Mouse (Mus musculus) left cerebral cortex, adult 2 months (tissue): ENCODE results near the gene Mgarp. TPM values are rescaled to one million over a fixed set of nuclear protein-coding genes. Genes with fewer than 3 reads are reported as not detected.
"Not testable (repeated sequence)": the region's sequence is repeated elsewhere in the genome, so short reads cannot be mapped to it uniquely, and the experiment has no call there.

Source experiments
- DNase-seq, 2 experiments: peaks; one replicate each; pipeline ENCODE4 v3.0.0; 2021 to 2022; ENCODE audit warnings: low spot score in 2 of 2, mixed read lengths in 1 of 2; ENCODE audit errors: extremely low spot score in 1 of 2
- H3K27ac ChIP-seq: fragments of 200-600 bp; 2 replicates; pipeline ENCODE4 v1.8.1; 2022
- H3K4me3 ChIP-seq: fragments of 200-600 bp; 2 replicates; pipeline ENCODE4 v1.8.1; 2022
- CTCF ChIP-seq: fragments of 200-600 bp; IDR thresholded peaks from 2 replicates; pipeline ENCODE4 v1.8.1; 2022; ENCODE audit warnings: antibody characterized with exemption, mild to moderate bottlenecking, moderate library complexity
- intact Hi-C: fragments of 180-260 bp; cut with DNase I; formaldehyde crosslinking; loops from one replicate; pipeline ENCODE4 v1.15.1; 2025
- total RNA-seq, 2 experiments: library from RNA; stranded (reverse); gene quantifications; 2 replicates each; pipeline ENCODE4 v1.2.3; 2021

Mgarp gene
- total RNA-seq, 2 experiments from 2014 or later, result not detected

GRCm38 (mm10) chr3:51415098-51416072 is 18.8 kb upstream of the Mgarp start, which contains the start of gene Naa15:
TSS of gene Naa15 (plus strand) at chr3:51415148.
- Histone ChIP-seq H3K4me3 (peak within 1 kb of the TSS; percentile 95), H3K27ac (peak within 1 kb of the TSS; percentile 84)
- peak; percentile 97 for DNase-seq
- TF ChIP-seq CTCF, result no peak
- intact Hi-C loops, result loop anchor here (5.0 kb wide), 1 partner anchor 138 kb away; no protein-coding TSS in a partner anchor

GRCm38 (mm10) chr3:51413276-51413675 is 16.7 kb upstream of the Mgarp start:
- intact Hi-C loops, result no loop called here
- H3K4me3 ChIP-seq, result no peak overlapping the region
- TF ChIP-seq CTCF, result no peak
- DNase-seq, result no peak
- no peak overlapping the region for H3K27ac ChIP-seq

- Histone ChIP-seq H3K4me3 (no peak overlapping the region), H3K27ac (no peak overlapping the region)
- no peak for DNase-seq
- no peak for TF ChIP-seq CTCF
- intact Hi-C loops, result no loop called here
These were observed 15.9 kb upstream of the Mgarp start for GRCm38 (mm10) chr3:51412457-51412856.

- TF ChIP-seq CTCF, result no peak; the same call in none of the 2 replicates
- Histone ChIP-seq H3K27ac (peak within 1 kb of the TSS; percentile 99), H3K4me3 (peak within 1 kb of the TSS; percentile 84)
- intact Hi-C loops, result loop anchor here (2.0 to 5.0 kb wide), 3 partner anchors 30 to 176 kb away; no protein-coding TSS in a partner anchor
- DNase-seq, result peak; percentile 96 to 99
These were observed 12.1 kb upstream of the Mgarp start, which contains the start of gene Ndufc1 for GRCm38 (mm10) chr3:51408561-51409183. TSS of gene Ndufc1 (minus strand) at chr3:51408988.

- peak in 1 of 2 experiments; percentile 17 for DNase-seq
These were observed 11.5 kb upstream of the Mgarp start for GRCm38 (mm10) chr3:51407870-51408560.

GRCm38 (mm10) chr3:51402628-51403027 is 6.1 kb upstream of the Mgarp start:
- Histone ChIP-seq H3K4me3 (no peak overlapping the region), H3K27ac (no peak overlapping the region)
- intact Hi-C loops, result no loop called here
- no peak for TF ChIP-seq CTCF
- no peak for DNase-seq

More at GRCm38 (mm10) chr3:51407870-51408560, 11.5 kb upstream of the Mgarp start:
- no peak for TF ChIP-seq CTCF
- Histone ChIP-seq H3K4me3 (peak overlapping the region; percentile 84), H3K27ac (peak overlapping the region; percentile 99)
- intact Hi-C loops, result loop anchor here (2.0 to 5.0 kb wide), 3 partner anchors 29 to 176 kb away; no protein-coding TSS in a partner anchor

- intact Hi-C loops, H3K4me3 ChIP-seq, H3K27ac ChIP-seq, DNase-seq: not testable (repeated sequence)
- peak; percentile 10 for TF ChIP-seq CTCF
These were observed 5.5 kb upstream of the Mgarp start for GRCm38 (mm10) chr3:51402054-51402453.

- no peak for TF ChIP-seq CTCF
- H3K27ac ChIP-seq, result no peak overlapping the region
- peak overlapping the region; percentile 26 for H3K4me3 ChIP-seq
- no peak for DNase-seq
- intact Hi-C loops, result no loop called here
These were observed 4.1 kb upstream of the Mgarp start for GRCm38 (mm10) chr3:51400682-51401081.

- no peak overlapping the region for H3K4me3 ChIP-seq
- H3K27ac ChIP-seq, result no peak overlapping the region
- no peak for TF ChIP-seq CTCF
- DNase-seq, result no peak
- intact Hi-C loops, result no loop called here
These were observed 3.0 kb upstream of the Mgarp start for GRCm38 (mm10) chr3:51399531-51399930.

GRCm38 (mm10) chr3:51398667-51399066 is 2.1 kb upstream of the Mgarp start:
- H3K4me3 ChIP-seq, result no peak overlapping the region
- no peak for DNase-seq
- no peak overlapping the region for H3K27ac ChIP-seq
- intact Hi-C loops, result no loop called here
- no peak for TF ChIP-seq CTCF

GRCm38 (mm10) chr3:51397700-51398299 is 1.3 kb upstream of the Mgarp start:
- intact Hi-C loops, result no loop called here
- no peak overlapping the region for H3K4me3 ChIP-seq
- no peak for DNase-seq
- no peak for TF ChIP-seq CTCF
- no peak overlapping the region for H3K27ac ChIP-seq
